Mouse (Mus musculus) bone marrow, adult 2 months (tissue): Measurements from ENCODE around the gene Tescl.

Source experiments
- CTCF ChIP-seq: fragments of 200-500 bp; IDR thresholded peaks from 2 replicates; pipeline ENCODE4 v1.5.1; 2011; ENCODE audit warnings: low read length, control low read depth; ENCODE audit not compliant: control insufficient read depth, insufficient read depth
- POLR2A ChIP-seq: fragments of 200-500 bp; IDR thresholded peaks from 2 replicates; pipeline ENCODE4 v1.6.1; 2011; ENCODE audit warnings: low read depth, mild to moderate bottlenecking, control low read depth, low read length, borderline replicate concordance; ENCODE audit not compliant: control insufficient read depth

DNA sequence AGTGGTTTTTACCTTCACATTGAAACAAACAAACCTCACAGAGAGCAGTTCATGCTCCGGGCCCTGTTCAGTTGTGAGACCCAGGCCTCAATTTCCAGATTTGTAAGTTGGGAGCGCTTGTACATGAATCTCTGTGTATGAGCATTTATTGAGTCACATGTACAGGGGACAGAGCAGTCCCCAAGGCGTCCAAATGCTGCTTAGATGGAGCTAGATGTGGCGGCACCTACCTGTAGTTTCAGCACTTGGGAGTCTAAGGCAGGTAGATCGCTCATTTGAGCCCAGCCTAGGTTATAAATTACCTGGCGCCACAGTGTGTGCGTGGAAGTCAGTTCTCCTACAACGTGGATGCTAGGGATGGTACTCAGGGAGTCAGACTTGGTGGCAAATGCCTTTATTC is 42.7 kb upstream of the Tescl start:
- no peak for TF ChIP-seq POLR2A
- no peak for TF ChIP-seq CTCF
